Mouse (Mus musculus) layer of hippocampus, adult 9-11 months (tissue): ENCODE results near the gene Rnf220.
A peak's percentile ranks its signal among the peaks of the same experiment; 100 is the strongest.

Experiments used
- DNase-seq: peaks from one replicate; pipeline ENCODE4 v3.0.0; 2022

The Rnf220 gene

GRCm38 (mm10) chr4:117436995-117437660, 59.7 kb downstream of the Rnf220 start:
- no peak for DNase-seq

GRCm38 (mm10) chr4:117434336-117434735, 62.5 kb downstream of the Rnf220 start:
- DNase-seq: no peak

GRCm38 (mm10) chr4:117429604-117430003, 67.2 kb downstream of the Rnf220 start:
- no peak for DNase-seq

GRCm38 (mm10) chr4:117427540-117427939, 69.3 kb downstream of the Rnf220 start:
- DNase-seq: no peak

- DNase-seq: no peak
Measured at GRCm38 (mm10) chr4:117421077-117421476, 75.8 kb downstream of the Rnf220 start.

DNA sequence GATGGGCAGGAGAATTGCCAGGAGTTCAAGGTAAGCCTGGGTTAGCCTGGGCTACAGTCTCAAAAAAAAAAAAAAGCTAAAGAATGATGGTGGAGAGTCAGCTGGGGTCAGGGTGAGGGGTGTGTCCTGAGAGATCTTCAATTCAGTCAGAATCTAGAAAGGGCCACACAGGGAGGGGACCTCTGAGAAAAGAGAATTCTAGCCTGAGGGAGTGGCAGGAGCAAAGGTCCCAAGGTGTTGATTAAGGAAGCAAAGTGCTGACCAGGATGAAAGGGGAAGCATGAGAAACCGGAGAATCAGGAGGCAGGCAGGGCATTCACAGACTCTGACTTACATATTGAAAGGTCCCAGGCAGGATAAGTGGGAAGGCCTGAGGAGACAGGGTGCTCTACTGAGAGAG, 80.0 kb downstream of the Rnf220 start:
- DNase-seq: no peak

DNA sequence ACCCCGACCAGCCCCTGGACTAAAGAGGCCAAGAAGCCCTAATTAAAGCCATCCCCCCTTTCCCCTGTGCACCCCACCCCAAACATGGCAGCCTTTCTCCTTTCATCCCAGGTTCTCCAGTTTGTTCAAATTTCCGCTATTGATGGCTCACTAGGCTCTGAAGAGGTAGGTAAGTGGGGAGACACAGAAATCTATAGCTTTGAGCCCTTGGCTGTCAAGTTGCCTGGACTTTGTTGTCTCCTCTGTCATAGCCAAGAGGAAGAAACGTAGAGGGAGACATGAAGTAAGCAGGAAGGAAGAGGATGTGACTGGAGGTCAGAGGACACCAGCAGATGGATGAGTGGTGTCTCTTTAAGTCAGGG, 86.8 kb downstream of the Rnf220 start:
- no peak for DNase-seq

GRCm38 (mm10) chr4:117409144-117410048, 87.5 kb downstream of the Rnf220 start:
- peak; percentile 90 for DNase-seq

- DNase-seq: no peak
Measured at GRCm38 (mm10) chr4:117407945-117408344, 88.9 kb downstream of the Rnf220 start.

DNA sequence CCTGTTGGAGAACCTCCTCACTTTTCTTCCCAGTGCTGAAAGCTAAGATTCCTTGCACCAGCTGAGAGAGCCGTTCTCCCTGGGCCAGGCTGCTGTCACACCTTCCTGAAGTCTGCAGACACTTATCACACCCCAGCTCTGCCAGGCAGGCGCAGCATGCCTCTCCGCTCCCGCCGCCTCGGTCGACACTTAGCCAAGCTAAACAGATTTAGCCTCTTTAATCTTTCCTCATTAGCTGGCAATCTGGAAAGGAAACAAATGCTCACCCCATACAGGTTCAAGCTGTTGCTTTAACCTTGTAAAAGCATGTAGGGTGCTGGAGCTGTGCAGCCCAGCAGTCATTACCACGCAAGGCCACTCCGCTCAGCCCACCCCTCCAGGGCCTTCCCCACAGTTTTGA, 90.9 kb downstream of the Rnf220 start:
- DNase-seq: no peak

DNA sequence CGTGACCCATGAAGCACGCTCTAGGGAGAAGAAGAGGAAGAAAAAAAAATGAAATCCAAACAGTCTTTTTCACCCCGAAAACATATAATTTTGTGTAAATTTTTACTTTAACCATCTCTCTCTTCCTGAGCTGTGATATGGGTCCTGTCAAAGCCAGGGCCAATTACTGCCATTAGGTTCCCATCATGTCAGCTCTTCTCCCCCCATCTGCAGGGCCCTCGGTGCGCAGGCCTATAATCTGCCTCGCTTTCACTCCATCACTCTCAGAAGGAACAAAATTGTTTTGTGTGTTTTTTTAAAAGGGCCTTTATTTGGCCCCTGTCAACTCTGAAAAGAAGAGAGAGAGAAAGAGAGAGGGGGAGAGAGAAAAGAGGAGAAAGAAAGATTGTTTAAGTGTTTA, 91.6 kb downstream of the Rnf220 start:
- DNase-seq: no peak

- no peak for DNase-seq
Measured at GRCm38 (mm10) chr4:117403411-117403810, 93.4 kb downstream of the Rnf220 start.

DNA sequence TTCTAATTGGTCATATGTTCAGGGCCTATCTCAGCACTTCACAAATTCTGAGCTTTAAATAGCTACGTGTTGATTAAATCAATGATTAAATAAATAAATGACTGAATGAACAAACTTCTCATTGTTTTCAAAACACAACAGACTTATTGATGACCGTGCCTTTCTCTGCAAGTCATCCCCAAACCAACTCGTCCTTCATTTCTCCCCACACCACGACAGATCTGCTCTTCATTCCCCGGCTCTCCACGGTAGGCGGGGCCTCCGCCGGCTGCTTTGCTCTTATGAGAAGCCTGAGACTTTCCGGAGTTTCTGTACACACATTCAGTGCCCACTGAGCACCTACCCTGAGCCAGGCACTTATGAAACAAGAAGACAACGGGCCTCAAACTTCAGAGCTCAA, 99.7 kb downstream of the Rnf220 start:
- peak; percentile 51 for DNase-seq

- no peak for DNase-seq
Measured at GRCm38 (mm10) chr4:117393027-117393426, 103.8 kb downstream of the Rnf220 start.

GRCm38 (mm10) chr4:117392391-117392790, 104.5 kb downstream of the Rnf220 start:
- no peak for DNase-seq

GRCm38 (mm10) chr4:117391966-117392365, 104.9 kb downstream of the Rnf220 start:
- DNase-seq: no peak

GRCm38 (mm10) chr4:117390850-117391795, 105.7 kb downstream of the Rnf220 start:
- DNase-seq: no peak

- no peak for DNase-seq
Measured at GRCm38 (mm10) chr4:117389264-117390054, 107.4 kb downstream of the Rnf220 start.

- DNase-seq: no peak
Measured at GRCm38 (mm10) chr4:117385247-117385646, 111.6 kb downstream of the Rnf220 start.

DNA sequence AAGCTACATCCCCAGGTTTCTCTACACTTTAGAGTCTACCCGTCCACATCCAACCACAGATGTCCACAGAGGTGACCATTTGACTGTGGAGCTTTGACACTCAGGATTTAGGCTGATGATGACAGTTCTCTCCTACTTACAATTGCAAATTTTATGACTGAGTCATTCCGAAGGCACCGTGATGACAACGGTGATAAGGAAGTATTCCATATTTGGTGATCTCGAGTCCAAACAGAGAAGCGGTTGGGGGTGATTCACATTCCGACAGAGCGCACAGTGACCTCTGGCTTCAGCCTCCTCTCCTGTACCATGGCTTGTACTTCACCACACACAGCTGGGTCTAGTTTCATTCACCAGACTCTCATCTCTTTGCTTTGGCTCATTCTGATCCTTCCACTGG, 115.0 kb downstream of the Rnf220 start:
- no peak for DNase-seq

- no peak for DNase-seq
Measured at GRCm38 (mm10) chr4:117380558-117380935, 116.3 kb downstream of the Rnf220 start.

- DNase-seq: no peak
Measured at GRCm38 (mm10) chr4:117379803-117380557, 116.9 kb downstream of the Rnf220 start.
